Mouse (Mus musculus) regulatory T cell (primary cell): ENCODE results near the gene Folr2.

ENCODE experiments used
- in situ Hi-C: fragments of 300-600 bp; cut with MboI, MseI; formaldehyde crosslinking; loops from one replicate; pipeline ENCODE4 v1.15.1; 2025; ENCODE audit warnings: high pct_unique_total_duplicates

Gene Folr2

GRCm38 (mm10) chr7:101866491-101867265 lies 9.7 kb upstream of the Folr2 start:
- in situ Hi-C loops = no loop called here

GRCm38 (mm10) chr7:101863415-101863814 lies 6.4 kb upstream of the Folr2 start, which contains the start of gene Anapc15:
TSS of gene Anapc15 (plus strand) at chr7:101863715.
- in situ Hi-C loops = no loop called here

GRCm38 (mm10) chr7:101862291-101862690 lies 5.3 kb upstream of the Folr2 start:
- in situ Hi-C loops = no loop called here

- in situ Hi-C loops = no loop called here
Measured at GRCm38 (mm10) chr7:101860978-101861377, 4.0 kb upstream of the Folr2 start.

GRCm38 (mm10) chr7:101858362-101858761 lies 1.4 kb upstream of the Folr2 start:
- in situ Hi-C loops = no loop called here

GRCm38 (mm10) chr7:101853816-101854215 lies 3.2 kb downstream of the Folr2 start:
- in situ Hi-C loops = no loop called here

GRCm38 (mm10) chr7:101852846-101853245 lies 4.1 kb downstream of the Folr2 start:
- in situ Hi-C loops = no loop called here

GRCm38 (mm10) chr7:101851689-101852088 lies 5.3 kb downstream of the Folr2 start:
- in situ Hi-C loops = no loop called here

- in situ Hi-C loops = loop anchor here (10.0 kb wide), 2 partner anchors 173 to 1653 kb away; no protein-coding TSS in a partner anchor
Measured at GRCm38 (mm10) chr7:101847934-101848333, 9.1 kb downstream of the Folr2 start.

- in situ Hi-C loops = loop anchor here (10.0 kb wide), 2 partner anchors 169 to 1649 kb away; no protein-coding TSS in a partner anchor
Measured at GRCm38 (mm10) chr7:101844186-101844585, 12.8 kb downstream of the Folr2 start.

GRCm38 (mm10) chr7:101837606-101838471 lies 19.2 kb downstream of the Folr2 start, which contains the start of gene Inppl1:
TSS of gene Inppl1 (minus strand) at chr7:101838229.
- in situ Hi-C loops = no loop called here

GRCm38 (mm10) chr7:101837154-101837605 lies 19.8 kb downstream of the Folr2 start:
- in situ Hi-C loops = no loop called here

- in situ Hi-C loops = no loop called here
Measured at GRCm38 (mm10) chr7:101836271-101837153, 20.5 kb downstream of the Folr2 start.

- in situ Hi-C loops = no loop called here
Measured at GRCm38 (mm10) chr7:101835457-101836109, 21.4 kb downstream of the Folr2 start.

- in situ Hi-C loops = no loop called here
Measured at GRCm38 (mm10) chr7:101834903-101835302, 22.1 kb downstream of the Folr2 start.

- in situ Hi-C loops = no loop called here
Measured at GRCm38 (mm10) chr7:101833916-101834584, 22.9 kb downstream of the Folr2 start.

- in situ Hi-C loops = no loop called here
Measured at GRCm38 (mm10) chr7:101833352-101833751, 23.6 kb downstream of the Folr2 start.

GRCm38 (mm10) chr7:101832372-101832771 lies 24.6 kb downstream of the Folr2 start:
- in situ Hi-C loops = no loop called here

GRCm38 (mm10) chr7:101831437-101831836 lies 25.6 kb downstream of the Folr2 start:
- in situ Hi-C loops = no loop called here

GRCm38 (mm10) chr7:101830373-101830772 lies 26.6 kb downstream of the Folr2 start:
- in situ Hi-C loops = no loop called here
